Mouse (Mus musculus): ENCODE data around the gene Usp48.
"Not testable (repeated sequence)": the region's sequence is repeated elsewhere in the genome, so short reads cannot be mapped to it uniquely, and the experiment has no call there.

Usp48 gene

DNA sequence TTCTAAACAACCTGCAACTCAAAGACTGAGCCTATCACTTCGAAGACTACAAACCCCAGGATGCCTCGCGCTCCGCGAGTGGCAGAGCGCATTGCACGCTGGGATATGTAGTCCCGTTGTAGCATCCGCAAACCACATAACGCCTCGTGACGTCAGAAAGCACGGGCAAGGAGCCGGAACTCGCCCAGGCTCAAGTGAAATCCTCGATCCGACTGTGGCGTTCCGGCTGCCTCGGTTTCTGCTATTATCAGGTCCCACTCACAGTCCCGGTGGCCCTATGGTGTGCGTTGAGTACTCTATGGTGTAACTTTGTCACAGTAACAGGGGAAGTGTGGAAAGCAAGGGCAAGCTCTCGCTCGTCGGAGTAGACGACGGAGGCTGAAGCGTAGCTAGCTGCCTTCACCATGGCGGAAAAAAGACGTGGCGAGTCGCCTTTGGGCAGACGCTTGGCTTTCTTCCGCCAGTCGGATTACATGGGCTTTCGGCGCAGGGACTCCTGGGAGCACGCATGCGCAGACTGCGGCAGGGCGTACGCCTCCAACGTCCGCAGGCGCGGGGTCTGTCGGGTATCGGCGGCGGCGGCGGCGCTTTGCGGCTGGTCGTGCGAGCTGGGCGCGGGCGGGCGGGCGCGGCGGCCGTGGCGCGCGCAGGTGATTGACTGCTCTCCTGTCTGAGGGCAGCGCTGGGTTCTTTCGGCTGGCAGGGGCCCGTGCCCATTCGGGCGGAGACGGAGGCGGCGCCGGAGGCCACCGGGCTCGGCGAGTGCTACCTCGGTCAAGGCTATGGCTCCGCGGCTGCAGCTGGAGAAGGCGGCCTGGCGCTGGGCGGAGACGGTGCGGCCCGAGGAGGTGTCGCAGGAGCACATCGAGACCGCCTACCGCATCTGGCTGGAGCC is at the start of gene Usp48:
Gene Usp48, plus strand, starts transcription at position 155 of the 895 bp plus-strand sequence.
- DNase-seq (ENCODE audit: low read depth, low spot score) = peak; percentile 99

DNA sequence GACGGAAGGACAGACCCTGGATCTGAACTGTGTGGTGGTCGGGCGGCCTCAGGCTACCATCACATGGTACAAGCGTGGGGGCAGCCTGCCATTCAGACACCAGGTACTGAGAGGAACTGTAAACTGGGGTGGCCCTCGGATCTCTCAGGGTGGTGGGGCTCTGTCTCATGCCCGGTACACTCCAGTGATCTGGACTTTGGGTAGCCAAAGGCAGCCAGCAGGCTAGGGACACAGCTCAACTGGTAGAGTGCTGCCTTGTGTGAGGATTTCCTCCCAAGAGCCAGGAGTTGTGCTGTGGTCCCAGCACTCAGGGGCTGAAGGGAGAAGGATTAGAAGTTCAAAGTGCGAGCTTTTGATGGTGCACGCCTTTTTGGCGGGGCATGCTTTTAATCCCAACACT is 48.0 kb upstream of the Usp48 start:
- no peak for DNase-seq (ENCODE audit: low read depth, low spot score)

GRCm38 (mm10) chr4:137546003-137546525 is 47.5 kb upstream of the Usp48 start:
- DNase-seq (ENCODE audit: low read depth, low spot score) = no peak

GRCm38 (mm10) chr4:137553466-137553865 is 40.1 kb upstream of the Usp48 start:
- no peak for DNase-seq (ENCODE audit: low read depth, low spot score)

DNA sequence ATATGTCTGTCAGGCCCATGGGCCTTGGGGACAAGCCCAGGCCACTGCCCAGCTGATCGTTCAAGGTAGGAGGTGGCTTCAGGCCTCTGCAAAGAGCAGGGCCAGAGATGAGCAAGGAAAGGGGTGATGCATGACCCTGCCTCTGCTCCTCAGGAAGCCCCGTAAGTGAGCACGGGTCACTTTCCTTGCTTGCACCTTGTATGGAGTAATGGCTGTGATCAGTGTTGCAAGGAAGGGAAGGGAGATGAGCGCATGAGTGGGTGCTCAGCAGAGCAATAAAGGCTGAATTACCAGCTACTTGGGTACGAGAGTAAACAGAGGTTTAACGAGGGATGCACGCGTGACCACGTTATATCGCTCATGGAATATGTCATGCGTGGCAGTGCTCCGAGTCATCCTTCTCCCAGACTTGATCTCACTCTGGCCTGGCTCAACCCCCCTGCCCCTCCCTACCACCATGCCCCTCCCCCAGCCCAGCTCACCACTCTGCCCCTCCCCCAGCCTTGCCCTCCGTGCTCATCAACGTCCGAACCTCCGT is 36.8 kb upstream of the Usp48 start:
- DNase-seq (ENCODE audit: low read depth, low spot score) = no peak

DNA sequence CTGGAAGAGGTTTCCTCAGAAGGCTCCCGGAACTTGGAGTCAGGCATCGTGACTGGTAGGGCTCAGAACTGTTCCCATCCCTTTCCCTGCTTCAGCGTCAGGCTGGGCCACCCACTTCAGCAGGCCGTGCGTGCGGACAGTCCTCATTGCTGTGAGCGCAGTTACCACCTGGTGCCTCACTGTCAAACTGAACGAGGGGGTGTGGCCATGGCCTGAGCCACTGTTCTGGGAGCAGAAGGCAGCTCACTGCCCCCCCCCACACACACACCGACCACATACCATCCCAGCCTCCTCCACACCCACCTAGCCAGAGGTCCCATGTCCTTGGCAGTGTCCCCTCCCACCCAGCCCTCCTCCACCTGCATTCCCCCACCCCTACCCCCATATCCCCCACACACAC is 23.7 kb upstream of the Usp48 start:
- no peak for DNase-seq (ENCODE audit: low read depth, low spot score)

DNA sequence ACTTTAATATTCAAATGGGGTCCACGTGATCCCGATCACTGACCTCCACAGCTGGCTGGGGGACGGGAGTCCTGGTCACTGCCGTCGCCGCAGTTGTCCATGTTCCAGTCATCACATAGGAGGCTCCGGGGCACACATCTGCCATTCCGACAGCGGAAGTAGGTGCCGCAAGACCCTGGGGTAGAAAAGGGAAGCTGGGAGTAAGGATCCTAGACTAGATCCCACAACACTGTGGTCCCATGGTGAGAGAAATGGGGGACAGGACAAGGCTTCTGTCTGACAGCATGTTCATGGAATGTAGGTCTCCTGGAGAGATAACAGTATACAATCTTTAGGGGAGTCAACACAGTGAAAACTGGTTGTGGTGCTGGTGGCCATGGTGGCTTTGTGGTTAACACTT is 19.1 kb upstream of the Usp48 start, which contains the start of gene Ldlrad2:
Gene Ldlrad2, minus strand, starts transcription at position 101 of the 400 bp plus-strand sequence.
- DNase-seq (ENCODE audit: low read depth, low spot score) = no peak

GRCm38 (mm10) chr4:137577486-137577885 is 16.1 kb upstream of the Usp48 start:
- DNase-seq (ENCODE audit: low read depth, low spot score) = no peak

DNA sequence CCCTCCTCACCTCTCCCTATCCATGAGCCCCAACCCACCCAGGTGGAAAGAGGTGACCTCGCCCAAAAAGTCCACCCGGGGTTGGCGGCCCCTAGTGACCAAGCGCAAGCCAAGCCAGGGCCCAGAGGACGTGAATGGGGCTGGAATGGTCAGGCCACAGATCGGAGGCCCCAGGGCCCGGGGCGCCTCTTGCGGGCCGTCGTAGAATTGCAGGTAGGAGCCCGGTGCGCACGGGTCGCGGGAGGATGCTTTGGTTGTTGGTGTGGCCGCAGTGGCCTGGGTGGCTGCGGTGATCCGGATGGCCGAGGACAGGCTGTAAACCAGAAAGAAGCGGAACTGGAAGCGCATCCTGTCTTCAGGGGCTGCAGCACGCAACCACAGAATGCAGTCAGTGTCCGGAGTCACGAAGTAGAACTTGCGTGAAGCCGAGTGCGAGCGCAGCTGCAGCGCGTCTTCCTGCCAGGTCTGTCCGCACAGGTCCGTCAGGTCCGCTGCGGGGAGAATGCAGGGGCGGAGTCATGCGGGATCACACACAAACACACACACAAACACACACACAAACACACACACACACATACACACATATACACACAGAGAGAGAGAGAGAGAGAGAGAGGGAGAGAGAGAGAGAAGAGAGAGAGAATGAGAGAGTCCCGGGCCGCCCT is 15.2 kb upstream of the Usp48 start:
- no peak for DNase-seq (ENCODE audit: low read depth, low spot score)

DNA sequence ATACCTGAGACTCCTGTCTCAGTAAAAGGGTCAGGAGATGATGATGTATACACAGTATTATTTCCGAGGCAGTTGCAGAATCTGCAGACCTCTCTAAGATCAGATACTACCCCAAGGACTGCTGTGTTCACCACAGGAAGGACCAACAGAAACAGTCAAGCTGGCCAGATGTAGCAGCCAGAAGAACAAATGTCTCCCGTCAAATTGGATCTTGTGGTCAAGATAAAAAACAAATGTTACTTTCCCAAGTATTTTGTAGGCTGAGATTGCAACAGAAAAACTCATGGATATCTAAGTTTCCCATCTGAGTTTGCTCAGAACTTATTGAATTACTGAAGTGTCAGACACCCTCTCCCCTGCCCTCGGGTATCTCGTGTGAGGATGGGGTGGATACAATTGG is 13.8 kb upstream of the Usp48 start:
- DNase-seq (ENCODE audit: low read depth, low spot score) = no peak

GRCm38 (mm10) chr4:137580299-137580698 is 13.3 kb upstream of the Usp48 start:
- no peak for DNase-seq (ENCODE audit: low read depth, low spot score)

GRCm38 (mm10) chr4:137581815-137582214 is 11.7 kb upstream of the Usp48 start:
- no peak for DNase-seq (ENCODE audit: low read depth, low spot score)

GRCm38 (mm10) chr4:137589095-137589494 is 4.5 kb upstream of the Usp48 start:
- DNase-seq (ENCODE audit: low read depth, low spot score) = not testable (repeated sequence)

DNA sequence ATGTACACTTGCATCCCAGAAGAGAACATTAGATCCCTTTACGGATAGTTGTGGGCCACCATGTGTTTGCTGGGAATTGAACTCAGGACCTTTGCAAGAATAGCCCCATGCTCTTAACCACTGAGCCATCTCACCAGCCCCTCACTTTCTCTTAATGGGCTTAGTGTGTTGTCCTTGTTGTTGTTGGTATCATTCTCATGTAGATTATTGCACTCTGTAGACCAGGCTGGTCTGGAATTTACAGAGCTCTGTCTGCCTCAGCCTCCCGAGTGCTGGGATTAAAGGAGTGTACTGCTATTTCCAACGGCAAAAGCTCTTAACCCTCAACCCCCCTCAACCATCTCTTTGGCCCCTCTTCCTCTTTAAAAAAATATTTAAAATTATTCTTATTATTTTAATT is 4.0 kb upstream of the Usp48 start:
- no peak for DNase-seq (ENCODE audit: low read depth, low spot score)

DNA sequence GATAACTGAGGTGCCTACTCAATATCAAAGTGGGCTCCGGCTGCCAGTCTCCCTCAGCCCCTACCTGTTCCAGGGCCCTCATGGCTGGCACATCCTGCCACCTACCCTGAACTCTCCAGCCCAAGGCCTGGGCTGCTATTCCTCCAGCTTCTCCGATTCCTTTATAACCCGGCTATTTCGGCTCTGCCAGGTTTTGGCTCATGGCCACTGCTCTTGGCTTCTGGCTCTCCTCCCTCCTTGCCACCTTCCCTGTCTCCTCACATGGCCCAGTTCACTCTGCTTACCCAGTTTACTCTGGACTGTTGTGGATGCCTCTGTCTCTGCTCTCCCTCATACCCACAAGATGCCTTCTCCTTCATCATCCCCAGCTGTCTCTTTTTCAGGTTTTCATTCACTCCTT is 2.6 kb upstream of the Usp48 start:
- no peak for DNase-seq (ENCODE audit: low read depth, low spot score)

DNA sequence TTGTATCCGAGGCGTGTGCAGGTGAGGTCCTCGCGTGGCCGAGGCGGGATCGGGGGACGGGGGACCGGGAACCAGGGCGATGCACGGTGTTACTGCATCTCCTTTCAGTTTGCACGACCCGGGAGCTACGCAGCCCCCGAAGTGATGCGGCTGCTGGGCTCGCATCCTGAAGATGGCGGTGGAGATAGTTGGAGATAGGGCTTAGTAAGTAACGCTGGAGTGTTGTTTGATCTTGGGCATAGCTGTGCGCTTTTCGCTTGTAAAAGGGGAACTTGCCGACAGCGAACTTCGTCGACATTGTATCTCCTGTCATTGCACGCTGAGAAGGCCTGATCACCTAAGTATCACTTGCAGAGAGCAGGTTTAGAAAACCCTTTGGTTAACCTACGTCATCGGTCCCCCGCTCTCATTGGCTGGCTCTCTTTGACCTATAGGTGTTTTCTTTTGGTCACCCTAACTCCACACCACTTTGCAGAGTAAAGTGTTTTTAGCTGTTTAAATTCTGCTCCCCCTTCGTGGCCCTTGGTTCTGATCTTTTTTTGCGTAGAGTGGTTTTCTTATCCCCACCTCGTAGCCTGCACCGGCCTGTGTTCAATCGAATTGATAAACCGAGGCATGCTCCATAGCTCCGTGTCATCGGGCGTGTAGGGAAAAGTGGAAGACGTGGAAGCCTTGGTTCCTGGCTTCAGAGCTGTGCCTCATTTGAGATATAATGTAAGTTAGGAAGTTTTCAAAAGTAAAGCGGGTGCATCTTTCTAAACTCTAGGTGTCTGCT is 1.1 kb downstream of the Usp48 start:
- DNase-seq (ENCODE audit: low read depth, low spot score) = no peak

DNA sequence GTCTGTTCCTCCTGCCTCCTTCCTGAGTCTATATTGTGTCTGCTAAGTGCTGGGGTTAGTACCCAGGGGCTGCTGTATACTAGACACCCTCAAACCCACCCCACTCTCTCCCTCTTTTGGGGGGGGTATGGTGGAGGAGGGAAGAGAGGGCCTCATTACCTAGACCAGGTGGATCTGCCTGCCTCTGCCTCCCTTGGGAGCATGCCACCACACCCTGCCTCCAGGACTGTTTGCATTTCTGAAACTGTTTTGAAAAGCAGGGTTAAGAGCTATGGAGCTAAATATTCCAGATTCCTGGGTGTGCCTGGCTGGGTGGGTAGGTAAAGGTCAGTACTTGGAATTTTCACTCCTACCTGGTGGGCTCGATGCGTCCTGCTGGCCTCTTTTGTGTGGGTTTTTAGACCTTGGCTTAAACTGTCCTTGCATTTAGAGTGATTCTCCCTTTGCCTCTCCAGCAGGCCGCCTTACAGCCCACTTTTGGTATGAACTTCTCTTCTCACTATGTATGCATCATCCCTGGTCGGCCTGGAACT is 3.6 kb downstream of the Usp48 start:
- no peak for DNase-seq (ENCODE audit: low read depth, low spot score)

GRCm38 (mm10) chr4:137598577-137598976 is 5.0 kb downstream of the Usp48 start:
- DNase-seq (ENCODE audit: low read depth, low spot score) = no peak

DNA sequence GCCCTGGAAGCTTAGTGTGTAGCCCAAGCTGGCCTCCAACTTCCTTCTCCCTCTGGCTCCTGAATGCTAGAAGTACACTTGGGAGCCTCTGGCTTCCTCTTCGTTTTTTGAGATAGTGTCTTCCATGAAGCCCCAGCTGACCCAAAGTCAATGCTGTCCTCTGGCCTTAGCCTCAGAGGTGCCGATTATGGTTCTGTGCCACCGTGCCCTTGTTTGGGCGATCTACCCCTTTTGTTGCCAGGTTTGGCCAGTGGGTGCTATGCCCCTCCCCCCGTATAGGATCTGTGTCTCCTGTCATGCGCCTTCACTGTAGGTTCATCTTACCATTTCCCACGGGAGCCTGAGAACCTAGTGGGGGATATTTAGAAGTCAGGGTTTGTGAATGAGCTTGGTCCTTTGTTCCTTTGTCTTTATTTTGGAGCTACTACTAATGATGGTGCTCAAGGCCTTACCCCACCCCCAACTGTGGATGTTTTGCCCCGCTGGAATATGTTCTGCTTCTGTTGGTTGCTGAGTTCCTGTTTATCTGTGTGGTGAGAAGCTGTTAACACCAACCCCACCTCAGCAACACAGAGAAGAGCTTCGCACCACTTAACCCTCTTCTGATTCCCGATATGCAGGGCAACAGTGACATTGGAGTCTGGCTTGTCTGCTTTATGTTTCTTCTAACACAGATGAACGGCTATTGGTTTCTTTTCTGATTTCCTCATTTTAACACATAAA is 10.1 kb downstream of the Usp48 start:
- no peak for DNase-seq (ENCODE audit: low read depth, low spot score)

- DNase-seq (ENCODE audit: low read depth, low spot score) = no peak
Measured at GRCm38 (mm10) chr4:137607023-137607422, 13.5 kb downstream of the Usp48 start.

DNA sequence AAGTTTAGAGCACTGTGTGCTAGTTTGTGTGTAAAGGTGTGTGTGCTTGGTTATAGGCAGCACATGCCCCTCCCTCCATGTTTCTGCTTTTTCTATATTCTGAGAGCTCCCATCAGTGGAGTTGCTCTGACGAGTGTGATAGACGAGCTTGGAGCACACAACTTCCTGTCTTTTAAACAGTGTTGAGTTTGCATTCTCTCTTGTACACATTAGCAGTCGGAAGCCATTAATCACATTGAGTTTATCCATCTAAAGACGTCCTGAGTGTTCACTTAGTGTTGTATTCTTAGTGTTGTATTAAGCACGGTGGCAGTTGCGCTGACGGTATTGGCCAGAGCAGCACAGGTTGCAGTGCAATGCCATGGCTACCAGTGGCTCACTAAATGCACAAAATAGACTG is 15.7 kb downstream of the Usp48 start:
- no peak for DNase-seq (ENCODE audit: low read depth, low spot score)
